Mouse (Mus musculus): ENCODE measurements around the gene Hs3st2.

Gene Hs3st2

GRCm38 (mm10) chr7:121549329-121550022 is 157.8 kb downstream of the Hs3st2 start:
- no peak for DNase-seq (ENCODE audit: low spot score)

Measured in urinary bladder, postnatal 14 days (tissue).